Mouse (Mus musculus) hindbrain, embryonic 11.5 days (tissue): ENCODE data around the gene Bcl9. TPM values are rescaled to one million over a fixed set of nuclear protein-coding genes. Genes with fewer than 3 reads are reported as not detected.

Experiments used
- ATAC-seq: fragments of 200-750 bp; cut with Nextera tagmentation; 2 replicates; pipeline ENCODE4 v1.8.0; 2017; ENCODE audit warnings: mild to moderate bottlenecking, moderate TSS enrichment, moderate library complexity; ENCODE audit not compliant: low FRiP score
- DNase-seq: peaks from one replicate; pipeline ENCODE4 v3.0.0-alpha.2; 2015; ENCODE audit warnings: low spot score
- H3K27ac ChIP-seq: fragments of 300-500 bp; sonication (generic); 2 replicates; pipeline ENCODE4 v1.5.1; 2014; ENCODE audit warnings: mild to moderate bottlenecking, low read depth, low read length
- H3K27me3 ChIP-seq: fragments of 300-500 bp; sonication (generic); 2 replicates; pipeline ENCODE4 v1.6.1; 2014; ENCODE audit warnings: mild to moderate bottlenecking, low read length, moderate library complexity, mixed read lengths; ENCODE audit not compliant: control insufficient read depth, insufficient read depth
- H3K36me3 ChIP-seq: fragments of 300-500 bp; sonication (generic); 2 replicates; pipeline ENCODE4 v1.6.1; 2014; ENCODE audit warnings: mild to moderate bottlenecking, low read length, moderate library complexity, mixed read lengths; ENCODE audit not compliant: control insufficient read depth, insufficient read depth
- H3K4me1 ChIP-seq: fragments of 300-500 bp; sonication (generic); replicated peaks from 2 replicates; pipeline ENCODE4 v1.6.1; 2014; ENCODE audit warnings: low read length, mixed read lengths; ENCODE audit not compliant: control insufficient read depth, insufficient read depth
- H3K4me2 ChIP-seq: fragments of 300-500 bp; sonication (generic); replicated peaks from 2 replicates; pipeline ENCODE4 v1.6.1; 2014; ENCODE audit warnings: mild to moderate bottlenecking, low read depth, low read length
- H3K4me3 ChIP-seq: fragments of 300-500 bp; sonication (generic); 2 replicates; pipeline ENCODE4 v1.5.1; 2014; ENCODE audit warnings: low read depth, low read length
- H3K9ac ChIP-seq: fragments of 300-500 bp; sonication (generic); 2 replicates; pipeline ENCODE4 v1.6.1; 2014; ENCODE audit warnings: low read depth, low read length
- H3K9me3 ChIP-seq: fragments of 300-500 bp; sonication (generic); 2 replicates; pipeline ENCODE4 v1.6.1; 2016; ENCODE audit warnings: low read length; ENCODE audit not compliant: control insufficient read depth
- WGBS: fragments of 180-500 bp; shearing (Covaris S2); extraction: QIAGEN DNeasy Blood & Tissue Kit; methylation state at CpG from one replicate; pipeline ENCODE4 v1.1.7; 2014; 5-methylcytosine and 5-hydroxymethylcytosine counted together
- polyA plus RNA-seq: library from polyadenylated mRNA; unstranded; fragments of >200 nt; fragmentation: Nextera tagmentation; extraction: Ambion mirVana; gene quantifications from 2 replicates; pipeline ENCODE4 v1.2.1, GENCODE M21; 2014

Bcl9 gene
- polyA plus RNA-seq, 1 experiment from 2014 or later = 72.3 TPM

- Histone ChIP-seq H3K36me3 (no peaks in the 10 kb centered on the region), H3K27ac (no peak overlapping the region), H3K9me3 (no peaks in the 10 kb centered on the region), H3K4me3 (no peak overlapping the region), H3K9ac (no peak overlapping the region), H3K27me3 (no peaks in the 10 kb centered on the region), H3K4me2 (no peak overlapping the region), H3K4me1 (0 out of 2 replicates have a peak, but pooled peaks cover 3% of the 10 kb centered on the region)
- ATAC-seq = no peak
- no peak for DNase-seq
- WGBS = 97% methylated on average over 5 of the region's 5 CpGs
These were observed 66.9 kb downstream of the Bcl9 start for GRCm38 (mm10) chr3:97230631-97231404.

GRCm38 (mm10) chr3:97228457-97228856, 69.3 kb downstream of the Bcl9 start:
- Histone ChIP-seq H3K27me3 (no peaks in the 10 kb centered on the region), H3K9ac (peak overlapping the region; percentile 59; the same call in 1 of the 2 replicates), H3K4me1 (0 out of 2 replicates have a peak, but pooled peaks cover 3% of the 10 kb centered on the region), H3K4me3 (peak overlapping the region; percentile 72), H3K4me2 (peak overlapping the region; percentile 64), H3K36me3 (no peaks in the 10 kb centered on the region), H3K9me3 (no peaks in the 10 kb centered on the region), H3K27ac (0 out of 2 replicates have a peak overlapping the region, but pooled peaks have one; percentile 95)
- ATAC-seq (no peak), DNase-seq (no peak)
- WGBS = 20% methylated on average over 12 of the region's 12 CpGs

- ATAC-seq = no peak; the same call in none of the 2 replicates
- Histone ChIP-seq H3K27ac (peak overlapping the region; percentile 95), H3K9me3 (no peaks in the 10 kb centered on the region), H3K4me1 (0 out of 2 replicates have a peak, but pooled peaks cover 3% of the 10 kb centered on the region), H3K4me2 (peak overlapping the region; percentile 64), H3K27me3 (no peaks in the 10 kb centered on the region), H3K4me3 (peak overlapping the region; percentile 72), H3K9ac (peak overlapping the region; percentile 59), H3K36me3 (no peaks in the 10 kb centered on the region)
- WGBS = 0% methylated on average over 16 of the region's 16 CpGs
- no peak for DNase-seq
These were observed 69.7 kb downstream of the Bcl9 start for GRCm38 (mm10) chr3:97228020-97228419.

GRCm38 (mm10) chr3:97227259-97228005, 70.3 kb downstream of the Bcl9 start:
- Histone ChIP-seq H3K4me2 (peak overlapping the region; percentile 69), H3K4me1 (0 out of 2 replicates have a peak, but pooled peaks cover 3% of the 10 kb centered on the region), H3K4me3 (peak overlapping the region; percentile 72), H3K27ac (peak overlapping the region; percentile 95), H3K36me3 (no peaks in the 10 kb centered on the region), H3K9me3 (no peaks in the 10 kb centered on the region), H3K9ac (peak overlapping the region; percentile 86), H3K27me3 (no peaks in the 10 kb centered on the region)
- WGBS = 4% methylated on average over 15 of the region's 79 CpGs
- ATAC-seq = peak; percentile 90
- peak; percentile 96 for DNase-seq

GRCm38 (mm10) chr3:97226719-97227118, 71.0 kb downstream of the Bcl9 start:
- Histone ChIP-seq H3K4me2 (peak overlapping the region; percentile 69), H3K27me3 (no peaks in the 10 kb centered on the region), H3K9ac (peak overlapping the region; percentile 86), H3K36me3 (no peaks in the 10 kb centered on the region), H3K4me1 (0 out of 2 replicates have a peak, but pooled peaks cover 3% of the 10 kb centered on the region), H3K4me3 (peak overlapping the region; percentile 72), H3K27ac (peak overlapping the region; percentile 95), H3K9me3 (no peaks in the 10 kb centered on the region)
- 1% methylated on average over 18 of the region's 18 CpGs for WGBS
- ATAC-seq (no peak; the same call in 1 of the 2 replicates), DNase-seq (peak; percentile 62)

- no peak for ATAC-seq
- WGBS = 88% methylated on average over 5 of the region's 5 CpGs
- DNase-seq = no peak
- H3K4me1 ChIP-seq = 0 out of 2 replicates have a peak, but pooled peaks cover 3% of the 10 kb centered on the region
- no peak overlapping the region for H3K27ac ChIP-seq
- H3K36me3 ChIP-seq = no peaks in the 10 kb centered on the region
- no peaks in the 10 kb centered on the region for H3K9me3 ChIP-seq
- no peak overlapping the region for H3K4me2 ChIP-seq
- H3K27me3 ChIP-seq = no peaks in the 10 kb centered on the region
- no peak overlapping the region for H3K9ac ChIP-seq
- no peak overlapping the region for H3K4me3 ChIP-seq
These were observed 72.5 kb downstream of the Bcl9 start for GRCm38 (mm10) chr3:97225231-97225630.

GRCm38 (mm10) chr3:97223261-97223660, 74.5 kb downstream of the Bcl9 start:
- Histone ChIP-seq H3K4me1 (0 out of 2 replicates have a peak, but pooled peaks cover 1% of the 10 kb centered on the region), H3K36me3 (no peaks in the 10 kb centered on the region), H3K27ac (no peak overlapping the region), H3K4me3 (no peak overlapping the region), H3K27me3 (no peaks in the 10 kb centered on the region), H3K4me2 (no peak overlapping the region), H3K9ac (no peak overlapping the region), H3K9me3 (no peaks in the 10 kb centered on the region)
- 81% methylated on average over 9 of the region's 9 CpGs for WGBS
- ATAC-seq = no peak
- no peak for DNase-seq

GRCm38 (mm10) chr3:97215526-97215925, 82.2 kb downstream of the Bcl9 start:
- H3K27ac ChIP-seq = no peak overlapping the region
- H3K4me1 ChIP-seq = no peaks in the 10 kb centered on the region
- H3K4me2 ChIP-seq = no peak overlapping the region
- DNase-seq (no peak), ATAC-seq (no peak)
- H3K9ac ChIP-seq = no peak overlapping the region
- 84% methylated on average over 3 of the region's 3 CpGs for whole genome bisulfite sequencing
- peaks cover 21% of the 10 kb centered on the region for H3K36me3 ChIP-seq
- H3K4me3 ChIP-seq = no peak overlapping the region
- no peaks in the 10 kb centered on the region for H3K27me3 ChIP-seq
- no peaks in the 10 kb centered on the region for H3K9me3 ChIP-seq
